Mouse (Mus musculus) bone marrow macrophage, adult 2 months (primary cell): Measurements from ENCODE around the gene Slc8a1. TPM values are rescaled to one million over a fixed set of nuclear protein-coding genes. Genes with fewer than 3 reads are reported as not detected.

ENCODE experiments used
- H3K27ac ChIP-seq: 2 replicates; pipeline ENCODE4 v1.5.1; 2012; ENCODE audit warnings: low read depth, low read length; ENCODE audit not compliant: insufficient read depth
- H3K4me1 ChIP-seq: 2 replicates; pipeline ENCODE4 v1.6.1; 2012; ENCODE audit warnings: low read length; ENCODE audit not compliant: control insufficient read depth, insufficient read depth
- H3K4me3 ChIP-seq: 2 replicates; pipeline ENCODE4 v1.5.1; 2012; ENCODE audit warnings: mild to moderate bottlenecking, low read length, moderate library complexity; ENCODE audit not compliant: insufficient read depth
- CTCF ChIP-seq: IDR thresholded peaks from 2 replicates; pipeline ENCODE4 v1.5.1; 2012; ENCODE audit warnings: low read depth, mild to moderate bottlenecking, low read length, moderate library complexity
- POLR2A ChIP-seq: IDR thresholded peaks from 2 replicates; pipeline ENCODE4 v1.6.1; 2012; ENCODE audit warnings: mild to moderate bottlenecking, low read depth, low read length, borderline replicate concordance
- polyA plus RNA-seq: library from polyadenylated mRNA; stranded (reverse); fragments of >200 nt; gene quantifications from 2 replicates; pipeline ENCODE4 v1.2.4, GENCODE M21; 2012; ENCODE audit not compliant: missing spikeins, insufficient read depth, insufficient read length

Gene Slc8a1
- polyA plus RNA-seq, 1 experiment: 46.2 TPM

- H3K4me3 ChIP-seq: no peak overlapping the region
- H3K27ac ChIP-seq: no peak overlapping the region
- TF ChIP-seq POLR2A (no peak), CTCF (no peak)
- peaks cover 4% of the 10 kb centered on the region; the same call in 1 of the 2 replicates for H3K4me1 ChIP-seq
Measured at GRCm38 (mm10) chr17:81378436-81378835, 359.7 kb downstream of the Slc8a1 start.

- no peak overlapping the region for H3K27ac ChIP-seq
- TF ChIP-seq CTCF: no peak
- no peak for TF ChIP-seq POLR2A
- no peak overlapping the region for H3K4me3 ChIP-seq
- H3K4me1 ChIP-seq: peaks cover 4% of the 10 kb centered on the region; the same call in 1 of the 2 replicates
Measured at GRCm38 (mm10) chr17:81377757-81378299, 360.3 kb downstream of the Slc8a1 start.

- H3K27ac ChIP-seq: no peak overlapping the region
- TF ChIP-seq POLR2A (no peak), CTCF (no peak)
- no peak overlapping the region for H3K4me3 ChIP-seq
- peaks cover 4% of the 10 kb centered on the region; the same call in 1 of the 2 replicates for H3K4me1 ChIP-seq
Measured at GRCm38 (mm10) chr17:81377195-81377594, 361.0 kb downstream of the Slc8a1 start.

- TF ChIP-seq POLR2A (no peak), CTCF (no peak)
- Histone ChIP-seq H3K27ac (no peak overlapping the region), H3K4me3 (no peak overlapping the region), H3K4me1 (peaks cover 4% of the 10 kb centered on the region; the same call in 1 of the 2 replicates)
Measured at GRCm38 (mm10) chr17:81375901-81376300, 362.3 kb downstream of the Slc8a1 start.

- TF ChIP-seq POLR2A (no peak), CTCF (no peak)
- Histone ChIP-seq H3K27ac (no peak overlapping the region), H3K4me1 (no peaks in the 10 kb centered on the region), H3K4me3 (no peak overlapping the region)
Measured at GRCm38 (mm10) chr17:81369036-81369435, 369.1 kb downstream of the Slc8a1 start.

- TF ChIP-seq CTCF (no peak), POLR2A (no peak)
- Histone ChIP-seq H3K4me1 (no peaks in the 10 kb centered on the region), H3K27ac (no peak overlapping the region), H3K4me3 (no peak overlapping the region)
Measured at GRCm38 (mm10) chr17:81368503-81368902, 369.7 kb downstream of the Slc8a1 start.

- no peak overlapping the region for H3K4me3 ChIP-seq
- H3K4me1 ChIP-seq: no peaks in the 10 kb centered on the region
- TF ChIP-seq POLR2A: no peak
- TF ChIP-seq CTCF: no peak
- no peak overlapping the region for H3K27ac ChIP-seq
Measured at GRCm38 (mm10) chr17:81363368-81363767, 374.8 kb downstream of the Slc8a1 start.

- H3K4me3 ChIP-seq: no peak overlapping the region
- no peak overlapping the region for H3K27ac ChIP-seq
- H3K4me1 ChIP-seq: no peaks in the 10 kb centered on the region
- TF ChIP-seq POLR2A (no peak), CTCF (no peak)
Measured at GRCm38 (mm10) chr17:81360571-81360970, 377.6 kb downstream of the Slc8a1 start.

- Histone ChIP-seq H3K4me3 (no peak overlapping the region), H3K27ac (no peak overlapping the region)
- TF ChIP-seq CTCF: no peak
- TF ChIP-seq POLR2A: no peak
Measured at GRCm38 (mm10) chr17:81360032-81360431, 378.1 kb downstream of the Slc8a1 start.

GRCm38 (mm10) chr17:81336024-81336754 is 402.0 kb downstream of the Slc8a1 start:
- Histone ChIP-seq H3K27ac (no peak overlapping the region), H3K4me3 (no peak overlapping the region), H3K4me1 (no peaks in the 10 kb centered on the region)
- TF ChIP-seq CTCF (no peak), POLR2A (no peak)

More at GRCm38 (mm10) chr17:81360032-81360431, 378.1 kb downstream of the Slc8a1 start:
- H3K4me1 ChIP-seq: no peaks in the 10 kb centered on the region
